Mouse (Mus musculus) neural tube, embryonic 11.5 days (tissue): Measurements from ENCODE around the gene Mmp24. TPM values are rescaled to one million over a fixed set of nuclear protein-coding genes. Genes with fewer than 3 reads are reported as not detected.

ENCODE experiments used
- ATAC-seq: fragments of 200-750 bp; cut with Nextera tagmentation; 2 replicates; pipeline ENCODE4 v1.8.0; 2017; ENCODE audit warnings: moderate number of reproducible peaks, mild to moderate bottlenecking, moderate TSS enrichment, moderate library complexity; ENCODE audit not compliant: insufficient read depth, low FRiP score, low TSS enrichment
- DNase-seq: peaks from one replicate; pipeline ENCODE4 v3.0.0-alpha.2; 2015; ENCODE audit warnings: low spot score
- H3K27ac ChIP-seq: fragments of 300-500 bp; sonication (generic); 2 replicates; pipeline ENCODE4 v1.5.1; 2014; ENCODE audit warnings: low read depth, mild to moderate bottlenecking, low read length
- H3K27me3 ChIP-seq: fragments of 300-500 bp; sonication (generic); 2 replicates; pipeline ENCODE4 v1.6.1; 2014; ENCODE audit warnings: mild to moderate bottlenecking, low read length, mixed read lengths; ENCODE audit not compliant: control insufficient read depth, insufficient read depth
- H3K36me3 ChIP-seq: fragments of 300-500 bp; sonication (generic); 2 replicates; pipeline ENCODE4 v1.6.1; 2014; ENCODE audit warnings: mild to moderate bottlenecking, low read length, moderate library complexity, mixed read lengths; ENCODE audit not compliant: control insufficient read depth, insufficient read depth
- H3K4me1 ChIP-seq: fragments of 300-500 bp; sonication (generic); 2 replicates; pipeline ENCODE4 v1.6.1; 2014; ENCODE audit warnings: low read length, mixed read lengths; ENCODE audit not compliant: control insufficient read depth, insufficient read depth
- H3K4me2 ChIP-seq: fragments of 300-500 bp; sonication (generic); 2 replicates; pipeline ENCODE4 v1.6.1; 2014; ENCODE audit warnings: low read depth, mild to moderate bottlenecking, moderate library complexity
- H3K4me3 ChIP-seq: fragments of 300-500 bp; sonication (generic); 2 replicates; pipeline ENCODE4 v1.5.1; 2014; ENCODE audit warnings: low read depth, low read length
- H3K9ac ChIP-seq: fragments of 300-500 bp; sonication (generic); 2 replicates; pipeline ENCODE4 v1.6.1; 2014; ENCODE audit warnings: mild to moderate bottlenecking, low read length
- H3K9me3 ChIP-seq: fragments of 300-500 bp; sonication (generic); 2 replicates; pipeline ENCODE4 v1.6.1; 2016; ENCODE audit warnings: low read length; ENCODE audit not compliant: control insufficient read depth
- WGBS: fragments of 180-500 bp; shearing (Covaris S2); extraction: QIAGEN DNeasy Blood & Tissue Kit; methylation state at CpG from one replicate; pipeline ENCODE4 v1.1.7; 2014; 5-methylcytosine and 5-hydroxymethylcytosine counted together
- polyA plus RNA-seq: library from polyadenylated mRNA; unstranded; fragments of >200 nt; fragmentation: Nextera tagmentation; extraction: Ambion mirVana; gene quantifications from 2 replicates; pipeline ENCODE4 v1.2.1, GENCODE M21; 2014

Mmp24 gene
- polyA plus RNA-seq, 1 experiment from 2014 or later: 5.7 TPM

DNA sequence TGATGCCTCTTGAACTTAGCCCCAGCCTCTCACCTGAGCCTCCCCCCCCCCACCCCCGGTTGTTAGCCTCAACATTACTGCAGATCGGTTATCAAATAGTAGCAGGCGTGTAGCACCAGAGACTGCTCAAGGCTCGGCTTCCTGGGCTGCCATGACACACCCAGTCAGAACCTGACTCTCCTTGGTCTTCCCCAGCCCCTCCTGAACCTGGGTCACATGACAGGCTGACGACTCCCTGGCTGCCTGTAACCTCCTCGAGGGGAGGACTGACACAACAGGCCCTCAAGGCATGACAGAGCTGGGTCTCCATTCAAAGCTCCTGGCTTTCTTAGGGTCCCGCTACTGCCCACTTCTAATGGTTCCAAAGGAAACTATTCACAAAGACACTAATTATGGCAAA is 74.3 kb downstream of the Mmp24 start:
- Histone ChIP-seq H3K36me3 (no peaks in the 10 kb centered on the region; the same call in 1 of the 2 replicates), H3K4me1 (no peaks in the 10 kb centered on the region), H3K4me2 (no peak overlapping the region), H3K27me3 (no peaks in the 10 kb centered on the region), H3K9ac (no peak overlapping the region), H3K4me3 (no peak overlapping the region), H3K9me3 (no peaks in the 10 kb centered on the region), H3K27ac (no peak overlapping the region)
- ATAC-seq: no peak
- no peak for DNase-seq
- 71% methylated on average over 7 of the region's 7 CpGs for WGBS

GRCm38 (mm10) chr2:155850120-155850519 is 75.0 kb downstream of the Mmp24 start:
- Histone ChIP-seq H3K9ac (no peak overlapping the region), H3K27me3 (no peaks in the 10 kb centered on the region), H3K4me3 (no peak overlapping the region), H3K27ac (no peak overlapping the region), H3K36me3 (no peaks in the 10 kb centered on the region; the same call in 1 of the 2 replicates), H3K4me1 (no peaks in the 10 kb centered on the region), H3K4me2 (no peak overlapping the region), H3K9me3 (no peaks in the 10 kb centered on the region)
- WGBS: 77% methylated on average over 7 of the region's 7 CpGs
- no peak for DNase-seq
- ATAC-seq: no peak

DNA sequence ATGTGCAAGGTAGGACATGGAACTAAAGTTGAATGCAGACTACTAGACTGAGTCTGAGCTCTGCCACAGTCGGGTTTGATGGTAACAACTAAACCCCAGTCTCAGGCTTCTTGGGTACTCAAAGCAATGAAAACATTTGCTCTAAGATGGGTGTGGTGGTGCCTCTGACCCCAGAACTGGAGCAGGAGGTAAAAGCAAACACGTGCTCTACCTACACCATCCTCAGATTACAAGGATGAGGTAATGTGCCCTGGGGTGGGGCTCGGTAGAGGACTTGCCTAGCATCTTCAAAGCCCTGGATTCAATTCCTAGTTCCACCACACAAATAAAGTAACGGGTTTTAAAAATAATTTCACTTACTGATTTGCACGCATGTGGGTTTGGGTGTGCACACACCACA is 77.4 kb downstream of the Mmp24 start:
- no peak overlapping the region for H3K9ac ChIP-seq
- no peaks in the 10 kb centered on the region for H3K36me3 ChIP-seq
- no peaks in the 10 kb centered on the region for H3K4me1 ChIP-seq
- H3K9me3 ChIP-seq: no peaks in the 10 kb centered on the region
- H3K27me3 ChIP-seq: no peaks in the 10 kb centered on the region
- ATAC-seq: no peak
- DNase-seq: no peak
- 90% methylated on average over 5 of the region's 5 CpGs for WGBS
- no peak overlapping the region for H3K27ac ChIP-seq
- no peak overlapping the region for H3K4me3 ChIP-seq
- no peak overlapping the region for H3K4me2 ChIP-seq

DNA sequence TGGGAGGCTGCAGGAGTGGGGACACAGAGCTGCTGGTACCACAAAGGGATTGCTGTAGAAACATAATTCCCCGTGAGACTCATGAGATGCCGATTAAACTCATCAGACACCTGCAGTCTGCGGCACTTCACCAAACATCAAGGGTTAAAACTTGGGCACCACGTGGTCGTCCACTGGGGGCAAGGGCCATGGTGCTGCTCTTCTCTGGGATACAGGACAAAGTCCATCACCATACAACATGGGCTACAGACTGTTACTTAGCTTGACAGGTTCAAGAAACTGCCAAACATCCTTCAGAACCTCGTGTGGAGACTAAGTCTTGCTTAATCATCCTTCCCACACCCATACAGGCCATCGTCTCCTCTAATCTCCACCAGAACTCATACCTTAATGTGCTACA is 85.0 kb downstream of the Mmp24 start:
- no peak for ATAC-seq
- Histone ChIP-seq H3K36me3 (no peaks in the 10 kb centered on the region), H3K9ac (no peak overlapping the region), H3K4me1 (0 out of 2 replicates have a peak, but pooled peaks cover 3% of the 10 kb centered on the region), H3K27me3 (no peaks in the 10 kb centered on the region), H3K4me2 (no peak overlapping the region), H3K4me3 (no peak overlapping the region), H3K9me3 (no peaks in the 10 kb centered on the region), H3K27ac (no peak overlapping the region)
- no peak for DNase-seq
- 87% methylated on average over 7 of the region's 7 CpGs for WGBS

GRCm38 (mm10) chr2:155861581-155861980 is 86.4 kb downstream of the Mmp24 start:
- DNase-seq (no peak), ATAC-seq (no peak)
- no peaks in the 10 kb centered on the region for H3K27me3 ChIP-seq
- H3K4me1 ChIP-seq: 0 out of 2 replicates have a peak, but pooled peaks cover 3% of the 10 kb centered on the region
- no peak overlapping the region for H3K27ac ChIP-seq
- H3K9ac ChIP-seq: no peak overlapping the region
- H3K4me3 ChIP-seq: no peak overlapping the region
- H3K9me3 ChIP-seq: no peaks in the 10 kb centered on the region
- H3K4me2 ChIP-seq: no peak overlapping the region
- 91% methylated on average over 6 of the region's 6 CpGs for WGBS
- H3K36me3 ChIP-seq: no peaks in the 10 kb centered on the region

GRCm38 (mm10) chr2:155862573-155863300 is 87.6 kb downstream of the Mmp24 start:
- peak; percentile 49 for DNase-seq
- 65% methylated on average over 13 of the region's 13 CpGs for WGBS
- H3K27ac ChIP-seq: peak overlapping the region; percentile 45; the same call in 1 of the 2 replicates
- 0 out of 2 replicates have a peak, but pooled peaks cover 3% of the 10 kb centered on the region for H3K4me1 ChIP-seq
- no peak overlapping the region for H3K4me3 ChIP-seq
- H3K9me3 ChIP-seq: no peaks in the 10 kb centered on the region
- no peak overlapping the region for H3K4me2 ChIP-seq
- no peaks in the 10 kb centered on the region for H3K36me3 ChIP-seq
- H3K9ac ChIP-seq: no peak overlapping the region
- H3K27me3 ChIP-seq: no peaks in the 10 kb centered on the region
- peak; percentile 89 for ATAC-seq

DNA sequence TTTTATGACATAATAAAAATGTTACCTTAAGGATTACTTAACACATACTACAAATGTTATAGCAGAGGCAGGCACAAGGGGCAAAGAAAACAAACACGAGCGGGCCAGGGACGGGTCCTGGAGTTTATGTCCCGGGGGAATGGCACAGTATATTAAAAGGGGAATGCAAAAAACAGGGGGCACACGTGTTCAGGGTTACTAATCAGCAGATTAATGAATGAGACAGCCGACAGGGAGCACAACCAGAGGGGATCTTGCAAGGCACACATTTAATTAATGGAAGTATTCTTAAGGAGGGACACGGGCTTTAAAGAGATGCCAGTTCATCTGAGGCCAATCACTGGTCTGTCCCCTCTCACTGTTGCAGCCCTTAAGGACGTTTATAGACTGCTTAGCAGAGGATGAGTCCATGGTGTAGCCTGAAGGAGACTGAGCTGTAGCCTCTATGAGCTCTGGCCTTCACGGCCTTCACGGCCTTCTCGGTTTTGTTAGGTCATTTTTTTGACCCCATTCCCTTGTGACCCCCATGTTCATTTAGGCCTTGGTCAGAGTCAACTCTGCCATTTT is 88.2 kb downstream of the Mmp24 start:
- no peak overlapping the region for H3K4me2 ChIP-seq
- H3K9ac ChIP-seq: no peak overlapping the region
- no peaks in the 10 kb centered on the region for H3K27me3 ChIP-seq
- WGBS: 43% methylated on average over 11 of the region's 11 CpGs
- H3K36me3 ChIP-seq: no peaks in the 10 kb centered on the region
- no peak overlapping the region; the same call in 1 of the 2 replicates for H3K27ac ChIP-seq
- H3K4me3 ChIP-seq: no peak overlapping the region
- ATAC-seq (peak; percentile 76), DNase-seq (peak; percentile 30)
- H3K9me3 ChIP-seq: no peaks in the 10 kb centered on the region
- H3K4me1 ChIP-seq: 0 out of 2 replicates have a peak, but pooled peaks cover 3% of the 10 kb centered on the region
